15 mouse cellular contexts compared by ENCODE assay signal in the genomic region with DNA sequence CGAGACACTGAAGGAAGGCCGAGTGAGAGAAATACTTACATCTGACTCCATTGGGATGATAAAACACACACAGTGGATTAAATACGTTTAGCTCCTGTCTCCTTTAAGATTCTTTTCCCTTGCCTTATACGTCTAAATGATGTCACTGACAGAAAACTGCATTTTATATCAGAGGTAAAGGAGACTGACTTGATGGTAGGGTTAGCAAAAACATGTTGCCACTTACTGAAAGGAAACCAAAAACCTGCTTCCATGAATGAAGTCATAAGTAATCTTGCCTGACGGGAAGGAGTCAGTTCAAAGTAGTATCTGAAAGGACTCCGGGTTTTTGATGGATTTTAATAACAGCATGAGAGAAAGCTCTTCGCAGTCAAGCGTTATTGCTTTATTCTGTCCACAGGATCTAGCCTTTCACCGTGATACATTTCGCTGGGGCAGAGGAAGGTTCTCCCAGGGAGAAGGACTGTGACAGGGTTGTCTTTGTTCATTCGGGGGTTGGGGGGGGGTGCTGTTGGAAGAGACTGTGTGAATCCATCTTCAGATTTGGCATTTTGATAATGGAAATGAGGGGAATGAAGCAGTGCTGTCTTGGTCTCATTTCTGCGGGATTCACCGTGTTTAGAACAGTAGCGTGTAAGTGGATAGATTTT.
DNase-seq lines count a peak whose midpoint lies in the region; ATAC-seq and TF ChIP-seq lines count a peak whose summit lies in the region.
"Had no signal": no experiment of that assay in that cellular context is flagged by ENCODE, and none has a peak within 500 bp of the region (broad histone marks: within the 10 kb centered on the region; RNA-seq: fewer than 3 reads in every experiment).

No protein-coding gene starts in this region.

- peak; percentile 52 for DNase-seq in intestine, embryonic 14.5 days (ENCODE audit: low spot score)
- DNase-seq in embryonic facial prominence, embryonic 14.5 days (ENCODE audit: low spot score): no peak
- peak; percentile 58 for DNase-seq in mesoderm, embryonic 11.5 days (ENCODE audit: low read depth, low spot score)
- DNase-seq in spleen, postnatal 14 days (ENCODE audit: low spot score in 2 of 2): no peak
- DNase-seq in right cerebral cortex, adult 2 months (ENCODE audit: low spot score in 2 of 2): no peak
- no peak for DNase-seq in adrenal gland, postnatal 36 days
- DNase-seq: gastrocnemius, adult 2 months; kidney, adult 11 months; layer of hippocampus, adult 9-11 months; liver, postnatal 0 days; right cerebral cortex, adult 18-20 months had no signal

- H3K4me1 ChIP-seq in intestine, embryonic 14.5 days (replicated peaks; ENCODE audit: control insufficient read depth, insufficient read depth, low read length): peaks cover 12% of the 10 kb centered on the region
- H3K4me1 ChIP-seq in intestine, postnatal 0 days (replicated peaks; ENCODE audit: control insufficient read depth, insufficient read depth, low read length): no peaks in the 10 kb centered on the region
- no peaks in the 10 kb centered on the region for H3K4me1 ChIP-seq in embryonic facial prominence, embryonic 14.5 days (ENCODE audit: control insufficient read depth, insufficient read depth, low read length)
- H3K4me1 ChIP-seq in neural tube, embryonic 13.5 days (replicated peaks): peaks cover 13% of the 10 kb centered on the region
- H3K4me1 ChIP-seq: heart, embryonic 12.5 days had no signal

- H3K27me3 ChIP-seq in intestine, embryonic 14.5 days (replicated peaks; ENCODE audit: control insufficient read depth, insufficient read depth, low read length): no peaks in the 10 kb centered on the region
- H3K27me3 ChIP-seq in intestine, postnatal 0 days (replicated peaks; ENCODE audit: control insufficient read depth, insufficient read depth, low read length): no peaks in the 10 kb centered on the region
- H3K27me3 ChIP-seq in embryonic facial prominence, embryonic 14.5 days (replicated peaks; ENCODE audit: control insufficient read depth, insufficient read depth, low read length): no peaks in the 10 kb centered on the region
- H3K27me3 ChIP-seq in neural tube, embryonic 13.5 days: no peaks in the 10 kb centered on the region
- H3K27me3 ChIP-seq: heart, embryonic 12.5 days had no signal

- peak overlapping the region; percentile 33 for H3K4me2 ChIP-seq in intestine, embryonic 14.5 days (ENCODE audit: low read length)
- H3K4me2 ChIP-seq in intestine, postnatal 0 days (replicated peaks; ENCODE audit: low read depth): no peak overlapping the region
- H3K4me2 ChIP-seq in embryonic facial prominence, embryonic 14.5 days (ENCODE audit: low read depth, low read length): peak overlapping the region; percentile 18; the same call in 1 of the 2 replicates
- H3K4me2 ChIP-seq in neural tube, embryonic 13.5 days: peak overlapping the region; percentile 17; the same call in 1 of the 2 replicates
- H3K4me2 ChIP-seq: heart, embryonic 12.5 days had no signal

- peak; percentile 85 for ATAC-seq in intestine, embryonic 14.5 days (replicated peaks; ENCODE audit: low FRiP score, low TSS enrichment, low read depth)
- no peak for ATAC-seq in intestine, postnatal 0 days
- no peak for ATAC-seq in embryonic facial prominence, embryonic 14.5 days (ENCODE audit: low read depth)
- ATAC-seq in neural tube, embryonic 13.5 days (ENCODE audit: low read depth): no peak
- ATAC-seq: liver, postnatal 0 days had no signal

- H3K9me3 ChIP-seq in intestine, embryonic 14.5 days (ENCODE audit: control insufficient read depth, low read length): no peaks in the 10 kb centered on the region
- H3K9me3 ChIP-seq in intestine, postnatal 0 days (ENCODE audit: control insufficient read depth): no peaks in the 10 kb centered on the region
- no peaks in the 10 kb centered on the region for H3K9me3 ChIP-seq in embryonic facial prominence, embryonic 14.5 days (ENCODE audit: control insufficient read depth, low read length)
- H3K9me3 ChIP-seq in neural tube, embryonic 13.5 days: no peaks in the 10 kb centered on the region
- H3K9me3 ChIP-seq: forebrain, embryonic 10.5 days; heart, embryonic 12.5 days had no signal

- whole genome bisulfite sequencing in intestine, embryonic 14.5 days: 34% methylated on average over 14 of the region's 14 CpGs
- WGBS in intestine, postnatal 0 days: 67% methylated on average over 14 of the region's 14 CpGs
- WGBS in embryonic facial prominence, embryonic 14.5 days: 59% methylated on average over 14 of the region's 14 CpGs
- WGBS in neural tube, embryonic 13.5 days: 46% methylated on average over 14 of the region's 14 CpGs

- H3K4me3 ChIP-seq in intestine, embryonic 14.5 days (ENCODE audit: low read depth, low read length): no peak overlapping the region
- no peak overlapping the region for H3K4me3 ChIP-seq in intestine, postnatal 0 days (ENCODE audit: low read depth, low read length)
- no peak overlapping the region for H3K4me3 ChIP-seq in embryonic facial prominence, embryonic 14.5 days (ENCODE audit: low read depth, low read length)
- H3K4me3 ChIP-seq in neural tube, embryonic 13.5 days: no peak overlapping the region
- H3K4me3 ChIP-seq: forebrain, embryonic 10.5 days; gastrocnemius, adult 2 months; heart, embryonic 12.5 days had no signal

- H3K9ac ChIP-seq in intestine, embryonic 14.5 days (ENCODE audit: low read length): no peak overlapping the region
- no peak overlapping the region for H3K9ac ChIP-seq in intestine, postnatal 0 days (ENCODE audit: low read depth, low read length)
- H3K9ac ChIP-seq in embryonic facial prominence, embryonic 14.5 days (ENCODE audit: low read depth, low read length): no peak overlapping the region
- H3K9ac ChIP-seq in neural tube, embryonic 13.5 days: no peak overlapping the region
- H3K9ac ChIP-seq: heart, embryonic 12.5 days; liver, postnatal 0 days had no signal

- no peak for TF ChIP-seq CTCF in intestine, postnatal 0 days (IDR thresholded peaks at IDR 0.05; ENCODE audit: low read depth)

- peak overlapping the region; percentile 74 for H3K27ac ChIP-seq in intestine, embryonic 14.5 days (ENCODE audit: low read depth)
- no peak overlapping the region for H3K27ac ChIP-seq in intestine, postnatal 0 days (ENCODE audit: low read depth, low read length)
- H3K27ac ChIP-seq in embryonic facial prominence, embryonic 14.5 days (replicated peaks; ENCODE audit: low read depth, low read length): no peak overlapping the region
- H3K27ac ChIP-seq in neural tube, embryonic 13.5 days (replicated peaks): no peak overlapping the region
- H3K27ac ChIP-seq: forebrain, embryonic 10.5 days; gastrocnemius, adult 2 months had no signal

- no peaks in the 10 kb centered on the region for H3K36me3 ChIP-seq in intestine, embryonic 14.5 days (ENCODE audit: control insufficient read depth, insufficient read depth, low read length)
- no peaks in the 10 kb centered on the region for H3K36me3 ChIP-seq in intestine, postnatal 0 days (ENCODE audit: control insufficient read depth, insufficient read depth)
- no peaks in the 10 kb centered on the region for H3K36me3 ChIP-seq in embryonic facial prominence, embryonic 14.5 days (ENCODE audit: control insufficient read depth, insufficient read depth, low read length)
- no peaks in the 10 kb centered on the region for H3K36me3 ChIP-seq in neural tube, embryonic 13.5 days
- H3K36me3 ChIP-seq: forebrain, embryonic 10.5 days; heart, embryonic 12.5 days had no signal

Comparison
In these comparisons a context has a peak if more than half of its experiments do, and no peak if none do; other contexts are left out.
1. DNase-seq: peak in intestine, embryonic 14.5 days (single experiment) and mesoderm, embryonic 11.5 days (single experiment); none in embryonic facial prominence, embryonic 14.5 days (single experiment), spleen, postnatal 14 days (0 of 2), right cerebral cortex, adult 2 months (0 of 2) and adrenal gland, postnatal 36 days (0 of 2).